Mouse (Mus musculus): ENCODE measurements around the gene Cd83. TPM values are rescaled to one million over a fixed set of nuclear protein-coding genes. Genes with fewer than 3 reads are reported as not detected.

Cd83 gene
- total RNA-seq (2014; fragmentation: Nextera tagmentation): not detected in 2 replicates
- total RNA-seq (2017): 0.43 TPM in 1 of 2 replicates, not detected in the other

DNA sequence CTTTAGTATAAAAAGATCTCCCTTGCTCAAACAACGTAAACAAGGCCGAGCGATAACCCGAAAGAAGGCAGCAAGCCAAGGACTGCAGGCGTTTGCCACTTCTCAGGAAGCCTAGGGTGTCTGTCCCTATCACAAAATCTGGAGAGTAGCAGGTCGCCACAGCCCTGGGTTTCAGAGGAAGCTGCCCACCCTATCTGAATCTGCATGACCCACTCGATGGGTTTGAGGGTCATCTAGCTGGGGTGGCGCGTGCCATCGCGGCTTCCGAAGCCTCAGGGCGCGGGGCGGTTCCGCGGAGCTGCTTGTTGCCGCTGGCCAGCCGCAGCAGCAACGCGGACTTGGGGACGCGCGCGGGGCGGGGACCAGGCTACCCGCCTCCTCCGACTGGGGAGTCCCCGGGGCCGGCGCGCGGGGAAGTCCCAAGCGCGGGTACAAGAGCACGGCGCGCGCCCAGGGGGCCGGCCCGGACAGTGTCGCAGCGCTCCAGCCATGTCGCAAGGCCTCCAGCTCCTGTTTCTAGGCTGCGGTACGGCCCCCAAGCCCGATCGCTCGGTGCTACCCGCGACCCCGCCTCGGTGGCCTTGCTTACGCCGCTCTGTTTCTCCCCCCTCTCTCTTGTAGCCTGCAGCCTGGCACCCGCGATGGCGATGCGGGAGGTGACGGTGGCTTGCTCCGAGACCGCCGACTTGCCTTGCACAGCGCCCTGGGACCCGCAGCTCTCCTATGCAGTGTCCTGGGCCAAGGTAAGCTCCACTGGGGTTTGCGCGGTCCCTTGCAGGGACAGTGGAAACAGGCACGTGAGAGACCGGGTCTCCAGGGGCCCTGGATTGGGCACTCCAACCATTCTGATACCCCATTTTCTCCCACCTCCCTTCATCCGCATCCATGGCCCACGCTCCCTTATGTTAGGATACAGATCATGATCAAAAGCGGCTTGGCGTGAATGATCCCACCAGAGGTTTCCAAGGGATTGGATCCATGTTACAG is at the start of gene Cd83:
Gene Cd83, plus strand, starts transcription at position 51 of the 987 bp plus-strand sequence.
- ATAC-seq (replicated peaks; ENCODE audit: poor library complexity, severe bottlenecking): peak; percentile 71

DNA sequence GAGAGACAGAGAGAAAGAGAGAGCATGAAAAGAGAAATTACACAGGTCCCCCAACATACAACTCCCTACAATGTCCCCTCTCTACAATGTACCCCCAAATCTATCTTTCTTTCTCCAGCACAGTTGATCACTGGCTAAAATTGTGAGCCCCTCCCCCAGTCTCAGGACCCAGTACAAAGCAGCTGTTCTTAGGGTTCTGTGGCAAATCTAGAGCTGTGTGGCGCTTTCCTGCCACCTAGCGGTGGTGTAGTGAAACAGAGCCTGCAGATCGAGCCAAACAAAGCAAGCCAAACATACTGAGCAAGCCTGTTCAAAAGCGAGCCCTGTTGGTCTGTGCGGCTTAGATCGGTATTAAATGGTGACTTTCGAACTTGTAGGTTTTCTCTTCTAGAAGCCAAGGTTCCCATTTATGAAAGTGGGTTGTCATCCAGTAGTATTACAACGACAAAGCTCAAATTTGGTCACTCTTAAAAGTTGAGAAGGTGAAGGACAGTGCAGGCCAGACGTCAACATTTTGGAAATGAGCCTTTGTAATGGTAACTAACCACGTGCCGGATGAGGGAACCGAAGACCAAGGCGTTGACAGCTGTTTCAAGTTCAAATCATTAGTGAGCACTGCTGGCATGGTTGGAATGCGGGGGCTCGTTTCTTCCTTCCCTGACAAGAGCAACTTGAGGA is 44.8 kb upstream of the Cd83 start:
- peak; percentile 76 for ATAC-seq (replicated peaks; ENCODE audit: poor library complexity, severe bottlenecking)

DNA sequence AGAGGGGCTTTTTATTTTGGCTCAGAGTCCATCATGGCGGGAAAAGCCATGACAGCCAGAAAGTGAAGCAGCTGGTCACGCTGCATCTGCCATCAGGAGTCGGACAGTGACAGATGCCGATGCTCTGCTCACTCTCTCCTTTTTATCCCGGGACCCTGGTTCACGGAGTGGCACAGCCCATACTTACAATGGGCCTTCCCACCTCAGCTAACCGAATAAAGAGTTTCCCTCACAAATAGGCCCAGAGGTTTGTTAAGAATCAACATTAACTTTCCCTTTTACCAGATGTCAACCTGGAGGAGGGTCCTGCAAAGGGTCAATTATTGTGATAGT is 44.3 kb upstream of the Cd83 start:
- no peak for ATAC-seq (replicated peaks; ENCODE audit: poor library complexity, severe bottlenecking)

DNA sequence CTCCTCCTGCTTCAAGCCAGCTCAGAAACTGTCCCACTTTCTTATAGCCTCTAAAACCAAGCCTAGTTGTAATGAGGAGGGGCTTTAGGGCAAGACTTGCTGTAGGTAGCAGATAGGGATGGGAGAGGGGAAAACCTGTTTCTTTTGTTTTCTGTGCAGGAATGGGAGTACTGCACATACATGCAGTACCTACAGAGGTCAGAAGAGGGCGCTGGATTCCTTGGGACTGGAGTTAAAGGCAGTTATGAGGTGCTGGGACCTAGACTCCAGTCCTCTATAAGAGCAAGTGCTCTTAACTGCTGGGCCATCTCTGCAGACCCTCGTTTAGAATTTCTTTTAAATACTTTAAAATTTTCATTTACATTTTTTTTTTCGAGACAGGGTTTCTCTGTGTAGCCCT is 41.9 kb upstream of the Cd83 start:
- ATAC-seq (replicated peaks; ENCODE audit: poor library complexity, severe bottlenecking): no peak

DNA sequence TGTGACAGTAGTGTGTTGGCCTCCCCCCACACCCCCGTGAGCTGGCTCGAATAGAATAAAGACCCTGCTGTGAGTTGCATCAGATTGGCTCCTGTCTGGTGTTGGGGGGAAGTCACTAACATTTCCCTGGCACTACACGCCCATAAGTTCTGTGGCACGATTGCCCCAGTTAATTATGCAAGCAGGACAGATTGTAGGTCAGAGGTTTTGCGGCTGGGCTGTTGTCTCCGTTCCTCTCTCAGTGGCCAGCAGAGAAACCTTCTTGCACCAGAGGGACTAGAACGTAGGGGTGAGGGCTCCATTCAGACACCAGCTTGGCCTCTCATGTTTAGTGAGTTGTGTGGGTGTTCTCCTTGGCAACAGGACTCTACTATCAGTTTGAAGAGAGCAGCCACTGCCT is 40.3 kb upstream of the Cd83 start:
- ATAC-seq (replicated peaks; ENCODE audit: poor library complexity, severe bottlenecking): peak; percentile 65

DNA sequence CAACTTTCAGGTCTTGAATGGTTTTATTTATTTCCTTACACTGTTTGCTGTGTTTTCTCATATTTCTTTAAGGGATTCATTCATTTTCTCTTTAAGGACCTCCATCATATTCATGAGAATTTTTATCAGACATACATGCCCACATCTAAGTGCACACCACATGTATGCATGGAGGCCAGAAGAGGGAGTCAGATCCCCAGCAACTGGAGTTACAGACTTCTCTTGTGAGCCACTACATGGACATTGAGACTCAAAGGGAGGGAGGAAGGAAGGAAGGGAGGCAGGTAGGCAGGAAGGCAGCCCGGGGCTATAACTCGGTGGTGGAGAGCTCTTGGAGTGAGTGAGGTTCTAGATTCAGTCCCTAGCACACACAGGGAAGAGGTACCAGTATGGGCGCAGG is 34.3 kb upstream of the Cd83 start:
- no peak for ATAC-seq (replicated peaks; ENCODE audit: poor library complexity, severe bottlenecking)

DNA sequence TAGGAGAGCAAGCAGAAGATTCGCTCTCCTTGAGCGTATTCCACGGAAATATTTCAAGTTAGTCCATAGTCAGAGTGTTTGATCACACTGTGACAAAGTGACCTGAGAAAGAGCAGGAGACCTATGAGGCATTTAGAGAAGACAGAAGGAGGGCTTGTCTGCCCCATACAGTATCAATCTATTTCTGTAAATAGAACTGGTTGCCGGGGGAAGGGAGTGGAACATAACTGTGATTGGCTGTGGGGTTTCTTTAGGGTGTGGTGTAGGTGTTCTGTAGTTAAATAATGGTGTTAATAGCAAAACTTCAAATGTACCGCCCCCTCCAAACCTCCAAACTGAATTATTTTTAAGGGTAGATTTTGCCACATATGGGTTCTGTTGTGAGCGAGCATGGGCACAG is 33.6 kb upstream of the Cd83 start:
- no peak for ATAC-seq (replicated peaks; ENCODE audit: poor library complexity, severe bottlenecking)

DNA sequence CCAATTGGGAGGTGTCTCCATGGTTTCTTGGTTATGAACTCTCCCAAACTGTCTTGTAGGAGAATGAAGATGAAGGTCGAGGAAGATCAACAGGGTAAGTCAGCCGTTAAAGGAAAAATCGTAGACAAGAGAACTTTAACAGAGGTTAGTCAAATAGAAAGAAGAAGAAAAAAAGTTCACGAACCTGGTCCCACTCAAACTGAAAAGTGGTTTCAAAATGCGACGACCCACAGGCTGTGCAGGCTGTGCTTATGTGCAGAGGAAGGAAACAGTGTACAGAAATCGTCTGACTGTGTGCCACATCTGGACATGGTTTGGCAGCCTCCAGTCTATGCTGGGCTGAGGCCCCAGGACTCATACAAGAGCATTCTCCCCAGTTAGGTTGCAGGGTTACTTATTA is 32.2 kb upstream of the Cd83 start:
- no peak for ATAC-seq (replicated peaks; ENCODE audit: poor library complexity, severe bottlenecking)

DNA sequence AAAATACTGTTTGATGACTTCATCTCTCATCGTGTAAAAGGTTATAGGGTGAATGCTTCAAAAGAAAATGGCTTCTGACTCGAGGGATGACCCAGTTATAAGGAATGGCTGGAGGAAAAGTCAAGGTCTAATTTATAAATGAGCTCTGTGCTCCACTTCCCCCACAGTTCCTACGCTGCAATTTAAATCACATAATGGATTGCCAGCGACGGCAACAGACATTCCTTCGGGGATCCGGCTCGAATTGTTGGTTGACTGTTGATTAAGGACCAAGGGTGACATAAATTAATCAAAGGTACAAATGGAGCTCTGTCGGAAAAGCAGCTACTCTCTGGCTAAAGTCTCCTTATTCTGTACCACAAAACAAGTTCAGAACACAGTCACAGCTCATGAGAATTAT is 30.9 kb upstream of the Cd83 start:
- no peak for ATAC-seq (replicated peaks; ENCODE audit: poor library complexity, severe bottlenecking)

DNA sequence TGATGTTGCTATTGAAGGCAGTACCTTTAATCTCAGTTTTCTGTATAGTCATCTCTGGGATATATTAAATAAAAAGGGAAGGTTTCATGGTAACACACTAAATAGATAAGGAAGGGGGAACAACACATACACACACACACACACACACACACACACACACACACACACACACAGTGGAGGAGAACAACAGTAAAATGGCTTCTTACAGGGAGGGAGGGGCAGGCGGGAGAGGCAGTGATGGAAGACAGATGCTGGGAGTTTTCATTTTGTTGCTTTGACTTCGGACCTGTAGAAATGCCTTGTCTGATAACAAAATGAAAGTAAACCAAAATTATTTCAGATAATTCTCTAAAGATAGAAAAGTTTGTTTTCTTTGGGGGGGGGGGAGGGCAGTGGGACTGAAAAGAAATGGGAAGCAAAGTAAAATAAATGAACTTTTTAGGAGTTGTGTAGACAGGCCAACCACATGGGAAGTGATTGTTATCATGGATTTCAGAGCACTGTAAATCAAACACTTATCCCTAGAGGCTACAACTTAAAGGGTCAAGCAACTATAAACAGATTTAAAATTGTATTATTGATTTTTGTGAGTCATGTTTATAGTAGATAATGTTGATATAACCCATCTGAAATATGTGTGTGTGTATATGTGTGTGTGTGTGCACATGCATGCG is 30.0 kb upstream of the Cd83 start:
- no peak for ATAC-seq (replicated peaks; ENCODE audit: poor library complexity, severe bottlenecking)

DNA sequence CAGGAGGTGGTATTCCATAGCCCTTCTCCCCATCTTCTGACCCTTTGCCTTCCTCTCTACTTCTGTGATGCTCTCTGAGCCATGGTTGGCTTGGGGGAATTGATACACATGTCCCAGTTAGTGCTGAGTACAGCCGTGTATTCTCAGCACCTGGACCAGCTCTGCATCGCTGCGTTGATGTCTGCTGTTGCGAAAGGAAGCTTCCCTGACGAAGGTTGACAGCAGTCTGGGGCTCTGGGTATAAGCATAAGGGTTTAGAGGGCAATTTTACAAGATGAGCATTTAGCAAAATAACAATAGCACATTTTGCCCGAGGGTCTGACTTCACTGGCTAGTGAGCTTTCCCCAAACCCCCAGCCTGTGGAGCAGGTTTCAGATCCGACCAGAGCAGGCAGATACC is 29.0 kb upstream of the Cd83 start:
- ATAC-seq (replicated peaks; ENCODE audit: poor library complexity, severe bottlenecking): no peak

DNA sequence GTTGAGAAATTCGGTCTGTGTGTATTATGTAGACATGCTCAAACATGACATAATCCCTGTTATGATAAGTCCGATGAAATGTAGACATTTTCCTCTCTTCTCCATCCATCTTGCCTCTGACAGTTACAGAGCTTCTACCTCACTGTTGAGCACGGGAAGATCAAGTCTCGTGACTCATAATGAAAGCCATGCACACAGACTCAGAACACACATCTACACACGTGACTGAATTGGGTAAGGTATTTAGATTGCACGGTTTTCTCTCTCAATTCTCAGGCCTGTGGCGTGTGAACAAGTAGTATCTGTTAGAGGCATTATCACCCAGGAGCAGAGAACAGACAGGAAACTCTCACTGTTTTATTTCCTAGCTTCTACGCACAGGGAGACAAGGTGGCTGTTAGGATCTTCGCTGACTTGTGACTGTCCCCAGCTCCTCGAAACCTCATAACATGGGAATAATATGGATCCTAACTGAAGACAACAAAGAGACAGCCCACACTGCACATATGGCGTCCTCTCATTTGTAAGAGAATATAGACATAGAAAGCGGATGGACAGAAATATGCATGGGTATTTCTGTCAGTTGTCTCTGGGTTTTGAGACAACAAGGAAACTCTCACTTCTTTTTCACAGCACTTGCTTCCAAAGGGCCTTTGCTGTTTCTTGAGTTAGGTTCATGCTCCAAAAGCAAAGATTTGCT is 23.3 kb upstream of the Cd83 start:
- no peak for ATAC-seq (replicated peaks; ENCODE audit: poor library complexity, severe bottlenecking)

DNA sequence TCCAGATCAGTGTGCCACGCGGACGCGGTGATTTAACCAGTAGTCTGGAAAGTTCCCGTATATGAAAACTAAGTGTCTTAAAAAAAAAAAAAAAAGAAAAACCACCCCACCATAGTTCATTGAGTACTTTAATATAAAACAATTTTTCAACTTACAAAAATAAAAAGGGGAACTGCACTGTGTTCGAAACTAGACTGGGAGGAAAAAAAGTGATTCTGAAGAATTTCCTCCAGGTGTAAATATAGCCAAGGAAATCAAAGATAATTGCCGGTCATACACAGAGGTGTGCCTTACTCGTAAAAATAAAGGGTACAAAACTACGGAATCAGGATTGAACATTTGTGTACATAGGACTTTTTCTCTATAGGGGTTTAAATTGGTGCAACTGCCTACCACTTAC is 21.7 kb upstream of the Cd83 start:
- ATAC-seq (replicated peaks; ENCODE audit: poor library complexity, severe bottlenecking): no peak

DNA sequence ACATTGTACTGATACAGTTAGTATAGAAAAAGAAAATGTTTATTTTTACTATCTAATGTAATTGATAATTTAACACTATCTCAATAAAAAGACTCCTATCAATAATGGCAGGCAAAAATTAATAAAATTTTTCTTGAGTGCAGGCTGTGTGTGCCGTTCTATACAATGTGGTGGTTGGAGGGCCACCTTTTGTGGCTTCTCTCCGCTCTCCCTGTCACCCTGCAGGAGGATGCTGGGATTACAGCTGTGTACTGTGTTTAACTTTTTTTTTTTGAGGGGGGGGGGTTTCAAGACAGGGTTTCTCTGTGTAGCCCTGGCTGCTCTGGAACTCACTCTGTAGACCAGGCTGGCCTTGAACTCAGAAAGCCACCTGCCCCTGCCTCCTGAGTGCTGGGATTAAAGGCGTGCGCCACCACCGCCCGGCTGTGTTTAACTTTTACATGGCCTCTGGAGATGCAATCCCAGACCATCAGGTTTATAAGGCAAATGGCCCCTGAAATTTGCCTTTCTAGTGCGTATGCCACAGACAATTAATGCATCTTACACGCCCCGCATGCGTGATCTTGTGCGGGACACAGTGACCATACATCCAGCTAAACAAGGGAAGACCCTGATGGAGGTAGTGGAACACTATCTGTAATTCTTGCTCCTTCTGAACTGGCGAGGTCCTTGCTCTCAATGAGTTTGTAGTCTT is 21.1 kb upstream of the Cd83 start:
- ATAC-seq (replicated peaks; ENCODE audit: poor library complexity, severe bottlenecking): no peak

DNA sequence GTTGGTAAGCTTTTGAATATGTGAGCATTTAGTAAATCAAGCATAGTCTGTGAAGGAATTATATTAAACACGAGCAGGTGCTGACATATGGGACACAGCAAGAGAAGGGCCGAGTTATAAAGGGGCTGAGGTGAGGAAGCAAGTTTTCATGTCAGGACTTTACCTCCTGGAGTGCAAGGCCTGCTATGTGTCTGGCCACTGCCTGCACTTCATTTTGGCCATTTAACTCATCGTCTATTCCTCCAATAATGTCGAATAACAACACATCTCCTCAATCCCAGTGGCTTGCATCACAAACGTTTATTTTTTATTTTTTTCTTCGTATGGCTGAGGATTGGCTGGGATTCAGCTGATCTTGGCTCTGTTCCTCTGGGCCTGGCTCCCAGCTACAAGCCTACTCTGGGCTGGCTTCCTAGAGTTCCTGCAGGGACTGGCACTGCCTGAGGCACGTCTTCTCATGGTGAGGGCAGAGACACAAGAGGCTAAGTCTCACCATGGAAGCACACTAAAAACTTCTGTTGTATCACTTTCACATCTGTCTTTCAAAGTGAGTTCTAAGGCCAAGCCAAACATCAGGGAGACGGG is 20.5 kb upstream of the Cd83 start:
- no peak for ATAC-seq (replicated peaks; ENCODE audit: poor library complexity, severe bottlenecking)

DNA sequence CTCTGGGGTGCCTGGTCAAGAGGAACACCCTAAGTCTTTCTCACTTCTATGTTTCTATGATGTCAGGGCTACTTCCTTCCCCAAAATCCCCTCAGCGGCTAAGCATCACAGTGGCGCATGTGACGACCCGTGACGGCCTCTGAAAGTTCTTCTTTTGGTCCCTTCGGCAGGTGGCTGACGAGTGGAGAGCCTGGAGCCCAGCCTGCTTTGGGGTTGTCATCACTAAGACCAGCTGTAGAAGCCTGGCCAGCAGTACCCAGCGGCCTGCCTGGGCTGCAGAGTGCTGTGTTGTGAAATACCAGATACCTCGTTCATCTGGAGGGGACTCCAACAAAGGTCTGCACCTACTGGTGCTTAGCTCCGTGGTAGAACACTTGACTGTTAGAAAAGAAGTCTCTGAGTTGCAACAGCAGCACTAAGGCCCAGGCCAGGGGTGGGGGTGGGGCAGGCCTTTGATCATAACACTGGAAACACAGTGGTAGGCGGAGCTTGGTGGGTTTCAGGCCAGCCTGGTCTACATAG is 19.2 kb upstream of the Cd83 start:
- ATAC-seq (replicated peaks; ENCODE audit: poor library complexity, severe bottlenecking): peak; percentile 95

DNA sequence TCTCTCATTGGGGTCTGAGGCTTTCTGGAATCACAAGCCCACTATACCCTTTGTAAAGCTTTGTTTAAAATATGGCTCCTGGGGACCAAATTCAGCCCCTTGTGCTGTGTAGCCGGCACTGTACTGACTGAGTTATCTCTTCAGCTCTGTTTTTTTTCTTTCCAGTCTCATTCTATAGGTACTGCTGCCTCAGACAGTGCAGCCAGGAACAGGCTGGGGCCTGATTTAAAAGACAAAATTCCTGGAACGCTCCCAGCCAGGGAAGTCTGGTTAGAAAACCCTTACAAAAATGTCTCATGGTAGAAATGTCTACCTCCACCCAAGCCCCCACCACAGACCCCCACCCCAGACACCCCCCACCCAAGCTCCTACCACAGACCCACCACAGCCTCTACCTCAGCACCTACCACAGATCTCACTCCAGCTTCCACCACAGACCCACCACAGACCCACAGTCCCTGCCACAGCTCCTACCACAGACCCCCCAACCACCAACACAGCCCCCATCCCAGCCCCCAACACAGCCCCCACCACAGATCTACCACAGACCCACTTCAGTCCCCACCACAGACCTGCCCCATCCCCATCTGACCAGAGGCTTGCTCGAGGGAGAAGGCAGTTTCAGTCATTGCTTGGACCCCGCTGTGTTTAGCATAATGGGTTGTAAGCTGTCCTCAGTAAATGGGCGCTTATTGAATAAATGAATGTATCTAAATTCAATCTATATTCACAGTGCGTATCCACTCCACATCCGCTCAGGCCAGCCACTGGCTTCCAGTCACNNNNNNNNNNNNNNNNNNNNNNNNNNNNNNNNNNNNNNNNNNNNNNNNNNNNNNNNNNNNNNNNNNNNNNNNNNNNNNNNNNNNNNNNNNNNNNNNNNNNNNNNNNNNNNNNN is 17.5 kb upstream of the Cd83 start:
- no peak for ATAC-seq (replicated peaks; ENCODE audit: poor library complexity, severe bottlenecking)

DNA sequence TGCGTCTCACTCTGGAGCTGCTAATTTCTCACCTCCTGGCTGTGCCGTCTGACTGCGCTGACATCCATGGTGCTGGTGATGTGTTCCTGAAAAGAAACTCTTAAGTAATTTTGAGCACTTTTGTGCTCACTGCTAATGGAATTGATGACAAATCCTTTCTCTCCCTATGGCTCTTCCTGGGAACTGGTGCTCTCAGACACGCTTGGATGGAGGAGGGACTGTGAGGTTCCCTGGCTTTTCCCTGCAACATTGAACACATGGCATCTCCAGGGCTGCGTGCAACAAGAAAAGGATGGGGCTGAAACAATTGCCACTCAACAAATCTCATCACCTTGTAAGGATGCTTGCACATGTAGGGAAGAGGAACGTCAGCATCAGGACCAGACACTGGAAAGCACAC is 11.6 kb upstream of the Cd83 start:
- no peak for ATAC-seq (replicated peaks; ENCODE audit: poor library complexity, severe bottlenecking)
